Mouse (Mus musculus) lung, embryonic 14.5 days (tissue): Measurements from ENCODE around the gene Fibcd1. TPM values are rescaled to one million over a fixed set of nuclear protein-coding genes. Genes with fewer than 3 reads are reported as not detected.
A peak's percentile ranks its signal among the peaks of the same experiment; 100 is the strongest.

Source experiments
- ATAC-seq: fragments of 200-750 bp; cut with Nextera tagmentation; 2 replicates; pipeline ENCODE4 v1.8.0; 2017; ENCODE audit warnings: mild to moderate bottlenecking, moderate TSS enrichment, moderate library complexity; ENCODE audit not compliant: insufficient read depth
- DNase-seq: peaks from one replicate; pipeline ENCODE4 v3.0.0-alpha.2; 2015
- H3K27ac ChIP-seq: fragments of 300-500 bp; sonication (generic); 2 replicates; pipeline ENCODE4 v1.5.1; 2014; ENCODE audit warnings: low read depth, mild to moderate bottlenecking, moderate library complexity
- H3K27me3 ChIP-seq: fragments of 300-500 bp; sonication (generic); 2 replicates; pipeline ENCODE4 v1.6.1; 2014; ENCODE audit warnings: low read length, control low read depth; ENCODE audit not compliant: insufficient read depth
- H3K36me3 ChIP-seq: fragments of 300-500 bp; sonication (generic); 2 replicates; pipeline ENCODE4 v1.6.1; 2014; ENCODE audit warnings: control low read depth; ENCODE audit not compliant: insufficient read depth
- H3K4me1 ChIP-seq: fragments of 300-500 bp; sonication (generic); 2 replicates; pipeline ENCODE4 v1.6.1; 2014; ENCODE audit warnings: antibody characterized with exemption, control low read depth; ENCODE audit not compliant: insufficient read depth
- H3K4me2 ChIP-seq: fragments of 300-500 bp; sonication (generic); 2 replicates; pipeline ENCODE4 v1.6.1; 2014; ENCODE audit warnings: mild to moderate bottlenecking
- H3K4me3 ChIP-seq: fragments of 300-500 bp; sonication (generic); 2 replicates; pipeline ENCODE4 v1.5.1; 2014; ENCODE audit warnings: low read depth, low read length
- H3K9ac ChIP-seq: fragments of 300-500 bp; sonication (generic); 2 replicates; pipeline ENCODE4 v1.6.1; 2014
- H3K9me3 ChIP-seq: fragments of 300-500 bp; sonication (generic); 2 replicates; pipeline ENCODE4 v1.6.1; 2016; ENCODE audit warnings: low read depth, low read length, control low read depth
- CTCF ChIP-seq: IDR thresholded peaks from 2 replicates; pipeline ENCODE4 v1.5.1; 2016; ENCODE audit warnings: antibody characterized with exemption, low read depth
- WGBS: fragments of 180-500 bp; shearing (Covaris S2); extraction: QIAGEN DNeasy Blood & Tissue Kit; methylation state at CpG from one replicate; pipeline ENCODE4 v1.1.7; 2014; 5-methylcytosine and 5-hydroxymethylcytosine counted together
- polyA plus RNA-seq: library from polyadenylated mRNA; unstranded; fragments of >200 nt; fragmentation: Nextera tagmentation; extraction: Ambion mirVana; gene quantifications from 2 replicates; pipeline ENCODE4 v1.2.1, GENCODE M21; 2014

The Fibcd1 gene
- polyA plus RNA-seq, 1 experiment from 2014 or later = 0.07 TPM

GRCm38 (mm10) chr2:31858500-31858899, 12.7 kb upstream of the Fibcd1 start:
- Histone ChIP-seq H3K36me3 (no peaks in the 10 kb centered on the region), H3K4me2 (no peak overlapping the region), H3K9ac (no peak overlapping the region), H3K27me3 (no peaks in the 10 kb centered on the region), H3K27ac (no peak overlapping the region), H3K9me3 (no peaks in the 10 kb centered on the region), H3K4me1 (no peaks in the 10 kb centered on the region; the same call in 1 of the 2 replicates), H3K4me3 (no peak overlapping the region)
- 0 out of 2 replicates have a peak, but pooled peaks have one; percentile 1 for TF ChIP-seq CTCF
- ATAC-seq (no peak), DNase-seq (no peak)
- WGBS = 26% methylated on average over 12 of the region's 12 CpGs

- Histone ChIP-seq H3K9me3 (no peaks in the 10 kb centered on the region), H3K4me1 (no peaks in the 10 kb centered on the region; the same call in 1 of the 2 replicates), H3K27ac (no peak overlapping the region), H3K4me2 (no peak overlapping the region), H3K36me3 (no peaks in the 10 kb centered on the region), H3K4me3 (no peak overlapping the region), H3K9ac (no peak overlapping the region), H3K27me3 (no peaks in the 10 kb centered on the region)
- ATAC-seq (peak; percentile 58; the same call in 1 of the 2 replicates), DNase-seq (peak; percentile 80)
- 50% methylated on average over 6 of the region's 6 CpGs for WGBS
- TF ChIP-seq CTCF = no peak
Measured at GRCm38 (mm10) chr2:31857180-31857579, 11.4 kb upstream of the Fibcd1 start.

GRCm38 (mm10) chr2:31855991-31856390, 10.2 kb upstream of the Fibcd1 start:
- no peak for ATAC-seq
- H3K27ac ChIP-seq = no peak overlapping the region
- H3K4me2 ChIP-seq = no peak overlapping the region
- no peak overlapping the region for H3K9ac ChIP-seq
- WGBS = 73% methylated on average over 8 of the region's 8 CpGs
- DNase-seq = no peak
- H3K27me3 ChIP-seq = no peaks in the 10 kb centered on the region
- no peaks in the 10 kb centered on the region; the same call in 1 of the 2 replicates for H3K4me1 ChIP-seq
- H3K4me3 ChIP-seq = no peak overlapping the region
- H3K9me3 ChIP-seq = no peaks in the 10 kb centered on the region
- no peaks in the 10 kb centered on the region for H3K36me3 ChIP-seq
- TF ChIP-seq CTCF = no peak

DNA sequence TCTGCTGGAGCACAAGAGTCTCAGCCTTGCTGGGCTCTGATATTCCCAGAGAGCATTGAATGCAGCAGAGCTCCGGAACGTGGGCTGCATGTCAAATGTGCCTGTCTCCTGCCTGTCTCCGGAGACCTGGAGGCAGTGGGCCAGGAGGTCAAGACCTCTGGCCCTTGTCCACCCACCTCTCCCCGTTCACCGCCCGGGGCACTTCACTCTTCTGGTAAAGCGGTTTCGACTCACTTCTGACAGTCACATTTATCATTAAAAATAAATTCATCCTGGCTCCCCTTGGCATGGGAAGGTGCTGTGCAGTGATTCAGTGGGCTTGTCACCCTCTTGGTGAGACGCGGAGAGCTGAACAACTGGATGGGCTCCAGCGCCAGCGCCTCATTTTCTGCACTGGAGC, 4.3 kb upstream of the Fibcd1 start:
- TF ChIP-seq CTCF = no peak
- H3K9me3 ChIP-seq = no peaks in the 10 kb centered on the region
- ATAC-seq (no peak), DNase-seq (no peak)
- no peak overlapping the region for H3K27ac ChIP-seq
- 0 out of 2 replicates have a peak, but pooled peaks cover 3% of the 10 kb centered on the region for H3K4me1 ChIP-seq
- H3K27me3 ChIP-seq = peaks cover 28% of the 10 kb centered on the region
- H3K9ac ChIP-seq = no peak overlapping the region
- no peak overlapping the region for H3K4me2 ChIP-seq
- H3K36me3 ChIP-seq = no peaks in the 10 kb centered on the region
- WGBS = 24% methylated on average over 12 of the region's 12 CpGs
- H3K4me3 ChIP-seq = no peak overlapping the region

GRCm38 (mm10) chr2:31847908-31848307, 2.1 kb upstream of the Fibcd1 start:
- peak; percentile 71 for TF ChIP-seq CTCF
- Histone ChIP-seq H3K4me2 (no peak overlapping the region), H3K4me3 (no peak overlapping the region), H3K9me3 (no peaks in the 10 kb centered on the region), H3K36me3 (no peaks in the 10 kb centered on the region), H3K27me3 (peaks cover 48% of the 10 kb centered on the region), H3K27ac (no peak overlapping the region), H3K9ac (no peak overlapping the region), H3K4me1 (0 out of 2 replicates have a peak, but pooled peaks cover 3% of the 10 kb centered on the region)
- DNase-seq = peak; percentile 52
- 13% methylated on average over 6 of the region's 6 CpGs for WGBS
- ATAC-seq = 0 out of 2 replicates have a peak, but pooled peaks have one; percentile 25

- Histone ChIP-seq H3K4me3 (peak overlapping the region; percentile 51), H3K27me3 (peaks cover 48% of the 10 kb centered on the region), H3K4me1 (0 out of 2 replicates have a peak, but pooled peaks cover 3% of the 10 kb centered on the region), H3K27ac (no peak overlapping the region), H3K9ac (peak overlapping the region; percentile 50; the same call in 1 of the 2 replicates), H3K9me3 (no peaks in the 10 kb centered on the region), H3K4me2 (peak overlapping the region; percentile 96), H3K36me3 (no peaks in the 10 kb centered on the region)
- ATAC-seq (no peak), DNase-seq (no peak)
- WGBS = 2% methylated on average over 35 of the region's 35 CpGs
- no peak for TF ChIP-seq CTCF
Measured at GRCm38 (mm10) chr2:31846692-31847660, 1.2 kb upstream of the Fibcd1 start.

DNA sequence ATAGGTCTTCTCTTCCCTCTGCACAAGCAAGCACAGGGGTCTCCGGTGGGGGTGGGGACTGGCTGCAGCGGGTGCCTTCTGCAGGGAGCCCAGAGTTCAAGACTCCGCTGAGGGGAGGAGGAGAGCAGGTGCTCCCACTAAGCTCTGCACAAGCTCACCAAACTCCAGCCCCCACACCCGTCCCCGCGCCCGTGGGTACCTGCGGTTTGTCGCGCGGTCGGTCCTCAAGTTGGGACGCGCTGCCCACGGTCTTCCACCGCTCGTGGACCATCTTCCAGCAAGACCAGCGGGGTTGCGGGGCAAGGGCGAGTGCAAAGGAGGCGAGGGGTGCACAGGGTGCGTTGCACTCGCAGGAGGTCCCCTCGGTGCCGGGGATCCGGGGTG, 301 bp downstream of the Fibcd1 start:
- ATAC-seq (no peak), DNase-seq (no peak)
- TF ChIP-seq CTCF = no peak
- H3K27me3 ChIP-seq = peaks cover 48% of the 10 kb centered on the region
- H3K27ac ChIP-seq = no peak overlapping the region
- 0 out of 2 replicates have a peak, but pooled peaks cover 3% of the 10 kb centered on the region for H3K4me1 ChIP-seq
- H3K4me2 ChIP-seq = peak overlapping the region; percentile 96
- H3K4me3 ChIP-seq = peak overlapping the region; percentile 51
- H3K9ac ChIP-seq = peak overlapping the region; percentile 50
- H3K36me3 ChIP-seq = no peaks in the 10 kb centered on the region
- WGBS = 3% methylated on average over 25 of the region's 26 CpGs
- H3K9me3 ChIP-seq = no peaks in the 10 kb centered on the region
